Mouse (Mus musculus): ENCODE data around the gene Samhd1.

The Samhd1 gene

GRCm38 (mm10) chr2:157048395-157049181 is 86.5 kb downstream of the Samhd1 start:
- DNase-seq, result no peak
